Mouse (Mus musculus): Measurements from ENCODE around the gene Dnal4. TPM values are rescaled to one million over a fixed set of nuclear protein-coding genes. Genes with fewer than 3 reads are reported as not detected.

Dnal4 gene
- polyA plus RNA-seq, 1 experiment = 48.9 TPM

- H3ac ChIP-seq (ENCODE audit: control insufficient read depth, insufficient read length, low read depth) = no peak overlapping the region
- no peaks in the 10 kb centered on the region for H3K36me3 ChIP-seq (ENCODE audit: control insufficient read depth, insufficient read depth)
- no peaks in the 10 kb centered on the region for H3K27me3 ChIP-seq (ENCODE audit: control insufficient read depth, insufficient read depth, insufficient read length)
- H3K4me3 ChIP-seq (ENCODE audit: insufficient read depth, poor library complexity, severe bottlenecking) = no peak overlapping the region
- peaks cover 4% of the 10 kb centered on the region for H3K79me2 ChIP-seq (ENCODE audit: control insufficient read depth, insufficient read depth)
- no peak for TF ChIP-seq CEBPB (IDR thresholded peaks at IDR 0.05; ENCODE audit: low read depth)
- TF ChIP-seq MYOD1 (IDR thresholded peaks at IDR 0.05; ENCODE audit: control insufficient read depth, insufficient read length, low read depth) = no peak
- TF ChIP-seq CTCF (IDR thresholded peaks at IDR 0.05; ENCODE audit: control insufficient read depth, insufficient read depth, insufficient read length) = no peak
- TF ChIP-seq USF1 (IDR thresholded peaks at IDR 0.05; ENCODE audit: low read depth) = no peak
- no peak for TF ChIP-seq MAX (IDR thresholded peaks at IDR 0.05)
- no peak for TF ChIP-seq FOSL1 (IDR thresholded peaks at IDR 0.05; ENCODE audit: insufficient read depth, low read length, poor library complexity, severe bottlenecking)
- no peak for TF ChIP-seq MYOG (IDR thresholded peaks at IDR 0.05; ENCODE audit: control insufficient read depth, extremely low read depth, insufficient read length)
- H3K79me3 ChIP-seq (ENCODE audit: low read depth) = no peaks in the 10 kb centered on the region
Measured at GRCm38 (mm10) chr15:79808658-79809057, 31.0 kb upstream of the Dnal4 start.

- H3K4me3 ChIP-seq (ENCODE audit: insufficient read depth, poor library complexity, severe bottlenecking) = no peak overlapping the region
- peaks cover 10% of the 10 kb centered on the region for H3K79me2 ChIP-seq (ENCODE audit: control insufficient read depth, insufficient read depth)
- no peaks in the 10 kb centered on the region for H3K79me3 ChIP-seq (ENCODE audit: low read depth)
- H3K36me3 ChIP-seq (ENCODE audit: control insufficient read depth, insufficient read depth) = no peaks in the 10 kb centered on the region
- H3ac ChIP-seq (ENCODE audit: control insufficient read depth, insufficient read length, low read depth) = no peak overlapping the region
- H3K27me3 ChIP-seq (ENCODE audit: control insufficient read depth, insufficient read depth, insufficient read length) = no peaks in the 10 kb centered on the region
- peak; percentile 83 for TF ChIP-seq CTCF (IDR thresholded peaks at IDR 0.05; ENCODE audit: control insufficient read depth, insufficient read depth, insufficient read length)
- peak; percentile 63 for TF ChIP-seq MAX (IDR thresholded peaks at IDR 0.05)
- no peak for TF ChIP-seq FOSL1 (IDR thresholded peaks at IDR 0.05; ENCODE audit: insufficient read depth, low read length, poor library complexity, severe bottlenecking)
Measured at GRCm38 (mm10) chr15:79808114-79808513, 30.5 kb upstream of the Dnal4 start.

- Histone ChIP-seq H3K27me3 (ENCODE audit: control insufficient read depth, insufficient read depth, insufficient read length) (no peaks in the 10 kb centered on the region), H3K36me3 (ENCODE audit: control insufficient read depth, insufficient read depth) (no peaks in the 10 kb centered on the region), H3ac (ENCODE audit: control insufficient read depth, insufficient read length, low read depth) (no peak overlapping the region), H3K4me3 (ENCODE audit: insufficient read depth, poor library complexity, severe bottlenecking) (no peak overlapping the region), H3K79me3 (ENCODE audit: low read depth) (no peaks in the 10 kb centered on the region), H3K79me2 (ENCODE audit: control insufficient read depth, insufficient read depth) (peaks cover 20% of the 10 kb centered on the region)
- TF ChIP-seq USF1 (IDR thresholded peaks at IDR 0.05; ENCODE audit: low read depth) (no peak), CTCF (IDR thresholded peaks at IDR 0.05; ENCODE audit: control insufficient read depth, insufficient read depth, insufficient read length) (no peak), FOSL1 (IDR thresholded peaks at IDR 0.05; ENCODE audit: insufficient read depth, low read length, poor library complexity, severe bottlenecking) (no peak), CEBPB (IDR thresholded peaks at IDR 0.05; ENCODE audit: low read depth) (no peak)
Measured at GRCm38 (mm10) chr15:79807050-79807449, 29.4 kb upstream of the Dnal4 start.

DNA sequence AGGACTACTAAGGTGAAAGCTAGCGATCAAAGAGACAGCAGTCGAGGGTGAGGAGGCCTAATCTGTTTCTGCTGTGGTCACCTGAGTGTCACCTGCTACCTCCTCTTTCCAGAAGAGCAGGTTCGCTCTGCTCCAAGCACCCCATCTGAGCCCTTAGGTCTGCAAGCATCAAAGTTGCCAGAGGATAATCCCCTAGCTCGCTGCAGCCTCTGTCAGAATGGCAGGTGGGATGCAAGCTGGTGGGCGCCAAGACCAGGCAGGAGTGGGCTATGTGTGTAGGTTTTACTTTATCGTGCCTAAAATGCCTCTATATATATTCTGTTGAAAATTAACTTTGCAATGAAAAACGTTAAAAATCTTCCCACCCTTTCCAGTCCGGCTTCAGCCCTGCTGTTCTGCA is 27.6 kb upstream of the Dnal4 start:
- H3K4me3 ChIP-seq (ENCODE audit: insufficient read depth, poor library complexity, severe bottlenecking) = no peak overlapping the region
- H3K79me2 ChIP-seq (ENCODE audit: control insufficient read depth, insufficient read depth) = peaks cover 29% of the 10 kb centered on the region
- H3K36me3 ChIP-seq (ENCODE audit: control insufficient read depth, insufficient read depth) = no peaks in the 10 kb centered on the region
- TF ChIP-seq CTCF (IDR thresholded peaks at IDR 0.05; ENCODE audit: control insufficient read depth, insufficient read depth, insufficient read length) (no peak), MYOD1 (IDR thresholded peaks at IDR 0.05; ENCODE audit: control insufficient read depth, insufficient read length, low read depth) (no peak), MYOG (IDR thresholded peaks at IDR 0.05; ENCODE audit: control insufficient read depth, extremely low read depth, insufficient read length) (no peak), CEBPB (IDR thresholded peaks at IDR 0.05; ENCODE audit: low read depth) (no peak), USF1 (IDR thresholded peaks at IDR 0.05; ENCODE audit: low read depth) (no peak), FOSL1 (IDR thresholded peaks at IDR 0.05; ENCODE audit: insufficient read depth, low read length, poor library complexity, severe bottlenecking) (no peak), MAX (IDR thresholded peaks at IDR 0.05) (no peak)
- no peaks in the 10 kb centered on the region for H3K79me3 ChIP-seq (ENCODE audit: low read depth)
- no peaks in the 10 kb centered on the region for H3K27me3 ChIP-seq (ENCODE audit: control insufficient read depth, insufficient read depth, insufficient read length)
- peak overlapping the region; percentile 75 for H3ac ChIP-seq (ENCODE audit: control insufficient read depth, insufficient read length, low read depth)

- TF ChIP-seq MYOD1 (IDR thresholded peaks at IDR 0.05; ENCODE audit: control insufficient read depth, insufficient read length, low read depth) (no peak), CTCF (IDR thresholded peaks at IDR 0.05; ENCODE audit: control insufficient read depth, insufficient read depth, insufficient read length) (peak; percentile 77), CEBPB (IDR thresholded peaks at IDR 0.05; ENCODE audit: low read depth) (no peak)
- no peaks in the 10 kb centered on the region for H3K79me3 ChIP-seq (ENCODE audit: low read depth)
- H3K79me2 ChIP-seq (ENCODE audit: control insufficient read depth, insufficient read depth) = peaks cover 34% of the 10 kb centered on the region
- peak within 1 kb of the TSS; percentile 75 for H3ac ChIP-seq (ENCODE audit: control insufficient read depth, insufficient read length, low read depth)
- H3K4me3 ChIP-seq (ENCODE audit: insufficient read depth, poor library complexity, severe bottlenecking) = peak within 1 kb of the TSS; percentile 51
- H3K36me3 ChIP-seq (ENCODE audit: control insufficient read depth, insufficient read depth) = no peaks in the 10 kb centered on the region
- no peaks in the 10 kb centered on the region for H3K27me3 ChIP-seq (ENCODE audit: control insufficient read depth, insufficient read depth, insufficient read length)
Measured at GRCm38 (mm10) chr15:79804352-79805071, 26.9 kb upstream of the Dnal4 start, which contains the start of gene Nptxr. Gene Nptxr (minus strand): TSS chr15:79804766.

All from C2C12 (cell line).